ENCODE assay signal across 43 mouse cellular contexts in genomic region chr16:19552246-19552645, GRCm38 (mm10). TPM values are rescaled to one million over a fixed set of nuclear protein-coding genes. Genes with fewer than 3 reads are reported as not detected.
"Had no signal": no experiment of that assay in that cellular context is flagged by ENCODE, and none has a peak within 500 bp of the region (broad histone marks: within the 10 kb centered on the region; RNA-seq: fewer than 3 reads in every experiment).

No protein-coding gene starts in this region.

RNA-seq across cellular contexts. Expression of gene Olfr168, which starts 16.9 kb away (rescaled TPM):
- total RNA-seq: heart, adult 8-10 months; heart, postnatal 10 days; heart, postnatal 14 days; heart, postnatal 25 days; heart, postnatal 36 days; heart, postnatal 4 days; hematopoietic stem cell, adult 5-6 weeks; hindbrain, postnatal 0 days; layer of hippocampus, adult 18-20 months; layer of hippocampus, adult 2 months; layer of hippocampus, adult 8-10 months; layer of hippocampus, postnatal 10 days; layer of hippocampus, postnatal 14 days; layer of hippocampus, postnatal 25 days; layer of hippocampus, postnatal 36 days; left cerebral cortex, adult 18-20 months; left cerebral cortex, adult 2 months; left cerebral cortex, adult 8-10 months had no signal
- polyA plus RNA-seq: heart, embryonic 10.5 days; heart, embryonic 11.5 days; heart, embryonic 12.5 days; heart, embryonic 13.5 days; heart, embryonic 14.5 days; heart, embryonic 15.5 days; heart, embryonic 16.5 days; heart, postnatal 0 days; hindbrain, embryonic 10.5 days; hindbrain, embryonic 11.5 days; hindbrain, embryonic 12.5 days; hindbrain, embryonic 13.5 days; hindbrain, embryonic 14.5 days; hindbrain, embryonic 15.5 days; hindbrain, embryonic 16.5 days; hindbrain, postnatal 0 days; inflammation-experienced regulatory T-cells, adult 6 months; intestine, embryonic 14.5 days; intestine, embryonic 15.5 days; intestine, embryonic 16.5 days; intestine, postnatal 0 days; kidney, embryonic 14.5 days; kidney, embryonic 15.5 days; kidney, embryonic 16.5 days; kidney, postnatal 0 days; large intestine, adult 2 months had no signal

RNA-seq across cellular contexts. Expression of gene Olfr169, which starts 19.4 kb away (rescaled TPM):
- total RNA-seq: heart, adult 8-10 months; heart, postnatal 10 days; heart, postnatal 14 days; heart, postnatal 25 days; heart, postnatal 36 days; heart, postnatal 4 days; hematopoietic stem cell, adult 5-6 weeks; hindbrain, postnatal 0 days; layer of hippocampus, adult 18-20 months; layer of hippocampus, adult 2 months; layer of hippocampus, adult 8-10 months; layer of hippocampus, postnatal 10 days; layer of hippocampus, postnatal 14 days; layer of hippocampus, postnatal 25 days; layer of hippocampus, postnatal 36 days; left cerebral cortex, adult 18-20 months; left cerebral cortex, adult 2 months; left cerebral cortex, adult 8-10 months had no signal
- polyA plus RNA-seq: heart, embryonic 10.5 days; heart, embryonic 11.5 days; heart, embryonic 12.5 days; heart, embryonic 13.5 days; heart, embryonic 14.5 days; heart, embryonic 15.5 days; heart, embryonic 16.5 days; heart, postnatal 0 days; hindbrain, embryonic 10.5 days; hindbrain, embryonic 11.5 days; hindbrain, embryonic 12.5 days; hindbrain, embryonic 13.5 days; hindbrain, embryonic 14.5 days; hindbrain, embryonic 15.5 days; hindbrain, embryonic 16.5 days; hindbrain, postnatal 0 days; inflammation-experienced regulatory T-cells, adult 6 months; intestine, embryonic 14.5 days; intestine, embryonic 15.5 days; intestine, embryonic 16.5 days; intestine, postnatal 0 days; kidney, embryonic 14.5 days; kidney, embryonic 15.5 days; kidney, embryonic 16.5 days; kidney, postnatal 0 days; large intestine, adult 2 months had no signal

RNA-seq across cellular contexts. Expression of gene Olfr167, which starts 30.2 kb away (rescaled TPM):
- total RNA-seq: heart, adult 8-10 months; heart, postnatal 10 days; heart, postnatal 14 days; heart, postnatal 25 days; heart, postnatal 36 days; heart, postnatal 4 days; hematopoietic stem cell, adult 5-6 weeks; hindbrain, postnatal 0 days; layer of hippocampus, adult 18-20 months; layer of hippocampus, adult 2 months; layer of hippocampus, adult 8-10 months; layer of hippocampus, postnatal 10 days; layer of hippocampus, postnatal 14 days; layer of hippocampus, postnatal 25 days; layer of hippocampus, postnatal 36 days; left cerebral cortex, adult 18-20 months; left cerebral cortex, adult 2 months; left cerebral cortex, adult 8-10 months had no signal
- polyA plus RNA-seq: heart, embryonic 10.5 days; heart, embryonic 11.5 days; heart, embryonic 12.5 days; heart, embryonic 13.5 days; heart, embryonic 14.5 days; heart, embryonic 15.5 days; heart, embryonic 16.5 days; heart, postnatal 0 days; hindbrain, embryonic 10.5 days; hindbrain, embryonic 11.5 days; hindbrain, embryonic 12.5 days; hindbrain, embryonic 13.5 days; hindbrain, embryonic 14.5 days; hindbrain, embryonic 15.5 days; hindbrain, embryonic 16.5 days; hindbrain, postnatal 0 days; intestine, embryonic 14.5 days; intestine, embryonic 15.5 days; intestine, embryonic 16.5 days; intestine, postnatal 0 days; kidney, embryonic 14.5 days; kidney, embryonic 15.5 days; kidney, embryonic 16.5 days; kidney, postnatal 0 days; large intestine, adult 2 months had no signal

RNA-seq across cellular contexts. Expression of gene Olfr170, which starts 59.4 kb away (rescaled TPM):
- total RNA-seq: heart, adult 8-10 months; heart, postnatal 10 days; heart, postnatal 14 days; heart, postnatal 25 days; heart, postnatal 36 days; heart, postnatal 4 days; hematopoietic stem cell, adult 5-6 weeks; hindbrain, postnatal 0 days; layer of hippocampus, adult 18-20 months; layer of hippocampus, adult 2 months; layer of hippocampus, adult 8-10 months; layer of hippocampus, postnatal 10 days; layer of hippocampus, postnatal 14 days; layer of hippocampus, postnatal 25 days; layer of hippocampus, postnatal 36 days; left cerebral cortex, adult 18-20 months; left cerebral cortex, adult 2 months; left cerebral cortex, adult 8-10 months had no signal
- polyA plus RNA-seq: heart, embryonic 10.5 days; heart, embryonic 11.5 days; heart, embryonic 12.5 days; heart, embryonic 13.5 days; heart, embryonic 14.5 days; heart, embryonic 15.5 days; heart, embryonic 16.5 days; heart, postnatal 0 days; hindbrain, embryonic 10.5 days; hindbrain, embryonic 11.5 days; hindbrain, embryonic 12.5 days; hindbrain, embryonic 13.5 days; hindbrain, embryonic 14.5 days; hindbrain, embryonic 15.5 days; hindbrain, embryonic 16.5 days; hindbrain, postnatal 0 days; inflammation-experienced regulatory T-cells, adult 6 months; intestine, embryonic 14.5 days; intestine, embryonic 15.5 days; intestine, embryonic 16.5 days; intestine, postnatal 0 days; kidney, embryonic 14.5 days; kidney, embryonic 15.5 days; kidney, embryonic 16.5 days; kidney, postnatal 0 days; large intestine, adult 2 months had no signal
